Mouse (Mus musculus) MEL (cell line): ENCODE measurements at regions not wholly inside any gene's neighbourhood (a gene's known extent, or its start where the extent isn't known, plus 50 kb on each side); places are given as distances from the start of the nearest gene placed in this dataset.

ENCODE experiments used
- DNase-seq: peaks from one replicate; pipeline ENCODE4 v3.0.0; 2011; ENCODE audit warnings: low read depth, low spot score
- H3K27ac ChIP-seq: 2 replicates; pipeline ENCODE4 v1.5.1; 2012; ENCODE audit warnings: low read depth, mild to moderate bottlenecking, control low read depth, low read length, moderate library complexity; ENCODE audit not compliant: control insufficient read depth
- H3K27me3 ChIP-seq, 2 experiments: fragments of 150-350 bp in 1 of 2; sonication (generic) in 1 of 2; 2 replicates each; pipeline ENCODE4 v1.6.1; 2012; ENCODE audit warnings: low read length in 2 of 2, mild to moderate bottlenecking in 2 of 2, improper control_type of control experiment in 1 of 2, moderate library complexity in 1 of 2; ENCODE audit not compliant: insufficient read depth in 2 of 2, control insufficient read depth in 1 of 2
- H3K36me3 ChIP-seq, 2 experiments: 2 replicates each; pipeline ENCODE4 v1.6.1; 2012 to 2014; ENCODE audit warnings: low read length in 2 of 2, improper control_type of control experiment in 1 of 2, inconsistent platforms in 1 of 2, mild to moderate bottlenecking in 1 of 2; ENCODE audit not compliant: insufficient read depth in 2 of 2, control insufficient read depth in 1 of 2
- H3K4me1 ChIP-seq, 2 experiments: fragments of 150-350 bp in 1 of 2; sonication (generic) in 1 of 2; 2 replicates each; pipeline ENCODE4 v1.6.1; 2012; ENCODE audit warnings: low read length in 2 of 2, improper control_type of control experiment in 1 of 2, mild to moderate bottlenecking in 1 of 2; ENCODE audit not compliant: insufficient read depth in 2 of 2, control insufficient read depth in 1 of 2
- H3K4me3 ChIP-seq, 2 experiments: fragments of 150-350 bp in 1 of 2; sonication (generic) in 1 of 2; 2 replicates each; pipeline ENCODE4 v1.5.1; 2012; ENCODE audit warnings: low read depth in 2 of 2, low read length in 2 of 2, mild to moderate bottlenecking in 2 of 2, moderate library complexity in 2 of 2, control low read depth in 1 of 2, improper control_type of control experiment in 1 of 2; ENCODE audit not compliant: control insufficient read depth in 1 of 2, insufficient read depth in 1 of 2
- H3K79me2 ChIP-seq: 2 replicates; pipeline ENCODE4 v1.6.1; 2012; ENCODE audit warnings: mild to moderate bottlenecking, low read length, moderate library complexity; ENCODE audit not compliant: control insufficient read depth, poor library complexity, insufficient read depth
- H3K9ac ChIP-seq: 2 replicates; pipeline ENCODE4 v1.6.1; 2012; ENCODE audit warnings: low read depth, mild to moderate bottlenecking, control low read depth, low read length, moderate library complexity; ENCODE audit not compliant: control insufficient read depth, poor library complexity, severe bottlenecking
- H3K9me3 ChIP-seq: fragments of 150-350 bp; sonication (generic); replicated peaks from 2 replicates; pipeline ENCODE4 v1.6.1; 2012; ENCODE audit warnings: mild to moderate bottlenecking, low read length, improper control_type of control experiment, moderate library complexity; ENCODE audit not compliant: insufficient read depth
- BHLHE40 ChIP-seq: IDR thresholded peaks from 2 replicates; pipeline ENCODE4 v1.6.1; 2012; ENCODE audit warnings: low read depth, mild to moderate bottlenecking, inconsistent platforms, low read length, improper control_type of control experiment, borderline replicate concordance
- CTCF ChIP-seq, 3 experiments: IDR thresholded peaks in 2 of 3; conservative IDR thresholded peaks in 1 of 3; 2 replicates each; pipeline ENCODE4 v1.5.1; 2011 to 2012; ENCODE audit warnings: low read length in 3 of 3, low read depth in 2 of 3, mild to moderate bottlenecking in 2 of 3, improper control_type of control experiment in 1 of 3, inconsistent platforms in 1 of 3, mixed read lengths in 1 of 3, moderate library complexity in 1 of 3; ENCODE audit not compliant: control insufficient read depth in 1 of 3, insufficient read depth in 1 of 3, poor library complexity in 1 of 3, severe bottlenecking in 1 of 3
- HCFC1 ChIP-seq: IDR thresholded peaks from 2 replicates; pipeline ENCODE4 v1.6.1; 2012; ENCODE audit warnings: low read depth, mild to moderate bottlenecking, inconsistent platforms, low read length, improper control_type of control experiment, moderate library complexity
- KAT2A ChIP-seq: conservative IDR thresholded peaks from 2 replicates; pipeline ENCODE4 v1.6.1; 2012; ENCODE audit warnings: low read depth, low read length, improper control_type of control experiment, inconsistent platforms
- MEF2A ChIP-seq: IDR thresholded peaks from 2 replicates; pipeline ENCODE4 v1.6.1; 2014; ENCODE audit warnings: low read depth, mild to moderate bottlenecking, inconsistent platforms, low read length, improper control_type of control experiment; ENCODE audit not compliant: poor library complexity, insufficient replicate concordance, severe bottlenecking; ENCODE audit errors: extremely low read depth
- RAD21 ChIP-seq: IDR thresholded peaks from 2 replicates; pipeline ENCODE4 v1.6.1; 2011; ENCODE audit warnings: mild to moderate bottlenecking, low read depth, low read length, improper control_type of control experiment
- RCOR1 ChIP-seq: IDR thresholded peaks from 2 replicates; pipeline ENCODE4 v1.6.1; 2012; ENCODE audit warnings: low read depth, mild to moderate bottlenecking, inconsistent platforms, low read length, improper control_type of control experiment
- TAL1 ChIP-seq: IDR thresholded peaks from 2 replicates; pipeline ENCODE4 v1.6.1; 2012; ENCODE audit warnings: mild to moderate bottlenecking, inconsistent platforms, low read length, moderate library complexity, mixed read lengths
- UBTF ChIP-seq: IDR thresholded peaks from 2 replicates; pipeline ENCODE4 v1.6.1; 2012; ENCODE audit warnings: low read depth, mild to moderate bottlenecking, inconsistent platforms, low read length, improper control_type of control experiment, moderate library complexity, borderline replicate concordance; ENCODE audit not compliant: insufficient read depth
- USF2 ChIP-seq, 2 experiments: IDR thresholded peaks; 2 replicates each; pipeline ENCODE4 v1.6.1; 2011 to 2012; ENCODE audit warnings: improper control_type of control experiment in 2 of 2, low read length in 2 of 2, borderline replicate concordance in 1 of 2, inconsistent platforms in 1 of 2, low read depth in 1 of 2, mild to moderate bottlenecking in 1 of 2; ENCODE audit not compliant: insufficient read depth in 1 of 2
- ZC3H11A ChIP-seq: IDR thresholded peaks from 2 replicates; pipeline ENCODE4 v1.6.1; 2012; ENCODE audit warnings: low read depth, mild to moderate bottlenecking, inconsistent platforms, low read length, improper control_type of control experiment
- ZKSCAN1 ChIP-seq: IDR thresholded peaks from 2 replicates; pipeline ENCODE4 v1.6.1; 2012; ENCODE audit warnings: low read depth, mild to moderate bottlenecking, inconsistent platforms, low read length, improper control_type of control experiment, moderate library complexity

DNA sequence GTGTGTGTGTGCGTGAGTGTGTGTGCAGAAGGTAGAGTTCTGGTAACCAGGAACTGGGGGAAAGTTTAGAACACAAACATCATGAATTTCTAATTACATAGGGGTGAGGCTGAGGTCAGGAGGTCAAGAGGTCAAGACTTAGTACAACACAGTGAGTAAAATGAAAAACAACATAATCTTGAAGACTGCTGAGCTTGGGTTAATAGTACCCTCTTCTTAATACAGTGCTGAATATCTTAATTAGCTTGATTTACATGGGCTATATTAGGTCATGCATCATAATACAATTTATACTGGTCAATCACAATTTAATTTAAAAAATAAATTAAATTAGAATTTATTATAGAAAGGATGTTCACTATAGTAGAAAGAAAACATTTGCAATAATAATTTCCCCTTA lies 1470.8 kb downstream of the Amy2a5 start:
- Histone ChIP-seq H3K79me2 (no peaks in the 10 kb centered on the region), H3K9me3 (no peaks in the 10 kb centered on the region), H3K4me1 (no peaks in the 10 kb centered on the region)
- DNase-seq: no peak
- TF ChIP-seq UBTF: no peak
- no peak for TF ChIP-seq ZKSCAN1
- no peak for TF ChIP-seq HCFC1
- TF ChIP-seq RAD21: no peak
- no peak for TF ChIP-seq ZC3H11A
- TF ChIP-seq USF2 (IDR thresholded peaks at IDR 0.05; ENCODE audit: borderline replicate concordance in 1 of 2, insufficient read depth in 1 of 2, low read depth in 1 of 2, low read length in 2 of 2): no peak
- TF ChIP-seq KAT2A: no peak
- TF ChIP-seq MEF2A: no peak
- TF ChIP-seq RCOR1: no peak
- no peak for TF ChIP-seq TAL1
- TF ChIP-seq CTCF (IDR thresholded peaks at IDR 0.05 in 2 of 3, conservative IDR thresholded peaks at IDR 0.05 in 1 of 3; ENCODE audit: control insufficient read depth in 1 of 3, insufficient read depth in 1 of 3, low read depth in 2 of 3, low read length in 3 of 3, poor library complexity in 1 of 3, severe bottlenecking in 1 of 3): no peak
- TF ChIP-seq BHLHE40: no peak
- TF ChIP-seq, all 39 proteins: peak for 0
- H3K9ac ChIP-seq: no peak overlapping the region
- H3K36me3 ChIP-seq: no peaks in the 10 kb centered on the region
- no peak overlapping the region for H3K4me3 ChIP-seq
- no peak overlapping the region for H3K27ac ChIP-seq
- H3K27me3 ChIP-seq: no peaks in the 10 kb centered on the region
